Mouse (Mus musculus) bone marrow macrophage, adult 2 months (primary cell): ENCODE results near the gene Phyhd1.

ENCODE experiments used
- CTCF ChIP-seq: IDR thresholded peaks from 2 replicates; pipeline ENCODE4 v1.5.1; 2012; ENCODE audit warnings: low read depth, mild to moderate bottlenecking, low read length, moderate library complexity
- POLR2A ChIP-seq: IDR thresholded peaks from 2 replicates; pipeline ENCODE4 v1.6.1; 2012; ENCODE audit warnings: mild to moderate bottlenecking, low read depth, low read length, borderline replicate concordance

DNA sequence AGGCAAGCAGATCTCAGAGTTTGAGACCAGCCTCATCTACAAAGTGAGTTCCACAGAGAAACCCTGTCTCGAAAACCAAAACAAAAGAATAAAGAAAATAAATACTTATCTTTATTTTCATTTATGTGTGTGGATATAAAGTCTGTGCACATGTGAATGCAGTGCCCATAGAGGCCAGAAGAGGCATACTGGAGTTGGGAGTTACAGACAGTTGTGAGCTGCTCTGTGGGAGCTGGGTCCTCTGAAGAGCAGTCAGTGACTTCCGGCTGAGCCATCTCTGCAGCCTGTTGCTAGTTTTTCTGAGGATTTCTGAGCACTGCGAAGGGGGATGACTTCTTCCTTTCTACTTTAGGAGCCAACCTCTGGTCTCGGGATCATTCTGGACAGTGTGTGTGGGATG is 50.1 kb downstream of the Phyhd1 start:
- no peak for TF ChIP-seq CTCF
- no peak for TF ChIP-seq POLR2A
